Mouse (Mus musculus) hindbrain, embryonic 16.5 days (tissue): ENCODE data around the gene Rpl35. TPM values are rescaled to one million over a fixed set of nuclear protein-coding genes. Genes with fewer than 3 reads are reported as not detected.

ENCODE experiments used
- ATAC-seq: fragments of 200-750 bp; cut with Nextera tagmentation; 2 replicates; pipeline ENCODE4 v1.8.0; 2017; ENCODE audit warnings: moderate TSS enrichment, moderate library complexity
- H3K27ac ChIP-seq: fragments of 300-500 bp; sonication (generic); 2 replicates; pipeline ENCODE4 v1.5.1; 2014; ENCODE audit warnings: low read depth, mild to moderate bottlenecking, control low read depth, low read length, moderate library complexity
- H3K27me3 ChIP-seq: fragments of 300-500 bp; sonication (generic); replicated peaks from 2 replicates; pipeline ENCODE4 v1.6.1; 2014; ENCODE audit warnings: low read length; ENCODE audit not compliant: control insufficient read depth, insufficient read depth
- H3K36me3 ChIP-seq: fragments of 300-500 bp; sonication (generic); 2 replicates; pipeline ENCODE4 v1.6.1; 2014; ENCODE audit warnings: mild to moderate bottlenecking, low read length, moderate library complexity, mixed read lengths; ENCODE audit not compliant: control insufficient read depth, insufficient read depth
- H3K4me1 ChIP-seq: fragments of 300-500 bp; sonication (generic); 2 replicates; pipeline ENCODE4 v1.6.1; 2014; ENCODE audit warnings: low read depth, low read length; ENCODE audit not compliant: control insufficient read depth, insufficient read depth
- H3K4me2 ChIP-seq: fragments of 300-500 bp; sonication (generic); 2 replicates; pipeline ENCODE4 v1.6.1; 2014; ENCODE audit warnings: mild to moderate bottlenecking, low read length, control low read depth, moderate library complexity
- H3K4me3 ChIP-seq: fragments of 300-500 bp; sonication (generic); 2 replicates; pipeline ENCODE4 v1.5.1; 2014; ENCODE audit warnings: mild to moderate bottlenecking, low read length, control low read depth, moderate library complexity
- H3K9ac ChIP-seq: fragments of 300-500 bp; sonication (generic); 2 replicates; pipeline ENCODE4 v1.6.1; 2014; ENCODE audit warnings: low read depth, mild to moderate bottlenecking, control low read depth, low read length, moderate library complexity
- H3K9me3 ChIP-seq: fragments of 300-500 bp; sonication (generic); 2 replicates; pipeline ENCODE4 v1.6.1; 2014; ENCODE audit warnings: mild to moderate bottlenecking, low read length, moderate library complexity; ENCODE audit not compliant: control insufficient read depth
- WGBS: fragments of 180-500 bp; shearing (Covaris S2); extraction: QIAGEN DNeasy Blood & Tissue Kit; methylation state at CpG from one replicate; pipeline ENCODE4 v1.1.7; 2014; 5-methylcytosine and 5-hydroxymethylcytosine counted together
- polyA plus RNA-seq: library from polyadenylated mRNA; unstranded; fragments of >200 nt; fragmentation: Nextera tagmentation; extraction: Ambion mirVana; gene quantifications from 2 replicates; pipeline ENCODE4 v1.2.1, GENCODE M21; 2015

Rpl35 gene
- polyA plus RNA-seq, 1 experiment from 2014 or later = 554 TPM

- Histone ChIP-seq H3K27me3 (no peaks in the 10 kb centered on the region; the same call in 1 of the 2 replicates), H3K36me3 (peaks cover 24% of the 10 kb centered on the region), H3K9ac (no peak overlapping the region), H3K27ac (no peak overlapping the region), H3K9me3 (no peaks in the 10 kb centered on the region), H3K4me1 (peaks cover 19% of the 10 kb centered on the region), H3K4me2 (no peak overlapping the region), H3K4me3 (no peak overlapping the region)
- whole genome bisulfite sequencing = 91% methylated on average over 4 of the region's 4 CpGs
- no peak for ATAC-seq
Observed at GRCm38 (mm10) chr2:39000587-39000919, 4.9 kb downstream of the Rpl35 start.

GRCm38 (mm10) chr2:38999910-39000586 lies 5.4 kb downstream of the Rpl35 start:
- Histone ChIP-seq H3K27me3 (no peaks in the 10 kb centered on the region; the same call in 1 of the 2 replicates), H3K36me3 (peaks cover 24% of the 10 kb centered on the region), H3K9ac (no peak overlapping the region), H3K4me3 (no peak overlapping the region), H3K4me1 (peaks cover 19% of the 10 kb centered on the region), H3K4me2 (no peak overlapping the region), H3K27ac (no peak overlapping the region), H3K9me3 (no peaks in the 10 kb centered on the region)
- 68% methylated on average over 8 of the region's 8 CpGs for WGBS
- no peak for ATAC-seq

GRCm38 (mm10) chr2:38999381-38999780 lies 6.0 kb downstream of the Rpl35 start:
- Histone ChIP-seq H3K27ac (no peak overlapping the region), H3K4me2 (no peak overlapping the region), H3K4me1 (peaks cover 19% of the 10 kb centered on the region), H3K36me3 (peaks cover 24% of the 10 kb centered on the region), H3K27me3 (no peaks in the 10 kb centered on the region; the same call in 1 of the 2 replicates), H3K9me3 (no peaks in the 10 kb centered on the region), H3K9ac (no peak overlapping the region), H3K4me3 (no peak overlapping the region)
- ATAC-seq = no peak
- 65% methylated on average over 4 of the region's 4 CpGs for WGBS

- ATAC-seq = peak; percentile 92
- WGBS = 16% methylated on average over 33 of the region's 33 CpGs
- Histone ChIP-seq H3K36me3 (peaks cover 21% of the 10 kb centered on the region), H3K9ac (peak within 1 kb of the TSS; percentile 36), H3K27me3 (no peaks in the 10 kb centered on the region; the same call in 1 of the 2 replicates), H3K4me2 (peak within 1 kb of the TSS; percentile 50), H3K27ac (no peak within 1 kb of the TSS), H3K9me3 (no peaks in the 10 kb centered on the region), H3K4me3 (peak within 1 kb of the TSS; percentile 40), H3K4me1 (peaks cover 3% of the 10 kb centered on the region)
Observed at GRCm38 (mm10) chr2:38997386-38998374, 7.7 kb downstream of the Rpl35 start, which contains the start of gene Wdr38. Gene Wdr38 (plus strand): TSS chr2:38997476.

GRCm38 (mm10) chr2:38992452-38992851 lies 13.0 kb downstream of the Rpl35 start:
- H3K9me3 ChIP-seq = no peaks in the 10 kb centered on the region
- WGBS = 29% methylated on average over 4 of the region's 4 CpGs

GRCm38 (mm10) chr2:38992004-38992403 lies 13.4 kb downstream of the Rpl35 start:
- ATAC-seq = no peak
- Histone ChIP-seq H3K36me3 (no peaks in the 10 kb centered on the region), H3K4me3 (no peak overlapping the region), H3K4me1 (no peaks in the 10 kb centered on the region; the same call in 1 of the 2 replicates), H3K27me3 (no peaks in the 10 kb centered on the region; the same call in 1 of the 2 replicates), H3K27ac (no peak overlapping the region), H3K9ac (no peak overlapping the region), H3K9me3 (no peaks in the 10 kb centered on the region), H3K4me2 (no peak overlapping the region)
- 81% methylated on average over 4 of the region's 4 CpGs for WGBS

More at GRCm38 (mm10) chr2:38992452-38992851, 13.0 kb downstream of the Rpl35 start:
- ATAC-seq = no peak
- no peak overlapping the region for H3K27ac ChIP-seq
- no peak overlapping the region for H3K9ac ChIP-seq
- H3K36me3 ChIP-seq = no peaks in the 10 kb centered on the region
- H3K4me1 ChIP-seq = no peaks in the 10 kb centered on the region; the same call in 1 of the 2 replicates
- no peak overlapping the region for H3K4me3 ChIP-seq
- no peaks in the 10 kb centered on the region; the same call in 1 of the 2 replicates for H3K27me3 ChIP-seq
- no peak overlapping the region for H3K4me2 ChIP-seq

- Histone ChIP-seq H3K27me3 (no peaks in the 10 kb centered on the region), H3K4me2 (no peak overlapping the region), H3K27ac (no peak overlapping the region), H3K9me3 (no peaks in the 10 kb centered on the region), H3K4me3 (no peak overlapping the region), H3K9ac (no peak overlapping the region), H3K36me3 (no peaks in the 10 kb centered on the region), H3K4me1 (no peaks in the 10 kb centered on the region; the same call in 1 of the 2 replicates)
- ATAC-seq = no peak
- 91% methylated on average over 2 of the region's 2 CpGs for WGBS
Observed at GRCm38 (mm10) chr2:38988929-38989328, 16.5 kb downstream of the Rpl35 start.

GRCm38 (mm10) chr2:38987803-38988510 lies 17.5 kb downstream of the Rpl35 start:
- 0 out of 2 replicates have a peak, but pooled peaks have one; percentile 10 for ATAC-seq
- Histone ChIP-seq H3K4me1 (no peaks in the 10 kb centered on the region; the same call in 1 of the 2 replicates), H3K36me3 (no peaks in the 10 kb centered on the region), H3K9me3 (no peaks in the 10 kb centered on the region), H3K4me3 (no peak overlapping the region), H3K27ac (no peak overlapping the region), H3K9ac (no peak overlapping the region), H3K27me3 (no peaks in the 10 kb centered on the region), H3K4me2 (no peak overlapping the region)
- 76% methylated on average over 6 of the region's 6 CpGs for WGBS
